Mouse (Mus musculus) T-helper 17 cell (primary cell): Measurements from ENCODE around the gene Hist1h1d.
"Not testable (repeated sequence)": the region's sequence is repeated elsewhere in the genome, so short reads cannot be mapped to it uniquely, and the experiment has no call there.

Experiments used
- in situ Hi-C, 2 experiments: fragments of 300-600 bp; cut with MboI, MseI; formaldehyde crosslinking; loops; 1 replicate in 1 of 2; 2 replicates in 1 of 2; pipeline ENCODE4 v1.15.1; 2025; ENCODE audit warnings: high pct_unique_total_duplicates in 2 of 2

The Hist1h1d gene

GRCm38 (mm10) chr13:23529005-23529404 is 24.1 kb upstream of the Hist1h1d start:
- in situ Hi-C loops: no loop called here

GRCm38 (mm10) chr13:23529480-23530165 is 23.4 kb upstream of the Hist1h1d start:
- in situ Hi-C loops: loop anchor here in 1 of 2 experiments (5.0 to 10.0 kb wide), 3 partner anchors 53 to 1815 kb away; partner anchors contain the start of genes Hist1h2ai, Hist1h2an, Hist1h2bl and Hist1h2bp

GRCm38 (mm10) chr13:23530181-23530900 is 22.7 kb upstream of the Hist1h1d start:
- in situ Hi-C loops: loop anchor here in 1 of 2 experiments (5.0 to 10.0 kb wide), 3 partner anchors 52 to 1816 kb away; partner anchors contain the start of genes Hist1h2ai, Hist1h2an, Hist1h2bl and Hist1h2bp

- in situ Hi-C loops: loop anchor here in 1 of 2 experiments (5.0 to 10.0 kb wide), 3 partner anchors 51 to 1816 kb away; partner anchors contain the start of genes Hist1h2ai, Hist1h2an, Hist1h2bl and Hist1h2bp
Observed at GRCm38 (mm10) chr13:23530901-23531875, 21.9 kb upstream of the Hist1h1d start, which contains the start of gene Hist1h4h. Gene Hist1h4h (plus strand): TSS chr13:23531050.

- in situ Hi-C loops: loop anchor here in 1 of 2 experiments (5.0 to 10.0 kb wide), 3 partner anchors 50 to 1818 kb away; partner anchors contain the start of genes Hist1h2ai, Hist1h2an, Hist1h2bl and Hist1h2bp
Observed at GRCm38 (mm10) chr13:23532262-23533075, 20.6 kb upstream of the Hist1h1d start.

- in situ Hi-C loops: loop anchor here in 1 of 2 experiments (5.0 to 10.0 kb wide), 3 partner anchors 49 to 1819 kb away; partner anchors contain the start of genes Hist1h2ai, Hist1h2an, Hist1h2bl and Hist1h2bp
Observed at GRCm38 (mm10) chr13:23533560-23534367, 19.3 kb upstream of the Hist1h1d start, which contains the start of gene Hist1h2af. Gene Hist1h2af (plus strand): TSS chr13:23533906.

GRCm38 (mm10) chr13:23534368-23535131 is 18.5 kb upstream of the Hist1h1d start:
- in situ Hi-C loops: loop anchor here (5.0 to 10.0 kb wide), 6 partner anchors 43 to 1820 kb away; partner anchors contain the start of genes Hist1h2ai (in 2 of the 2), Hist1h2bl (in 2 of the 2), Hist1h3h (in 2 of the 2) and Hist1h2ah (in 1 of the 2)

- in situ Hi-C loops: loop anchor here (5.0 to 10.0 kb wide), 4 partner anchors 42 to 1821 kb away; partner anchors contain the start of genes Hist1h2ai (in 2 of the 2), Hist1h2bl (in 2 of the 2), Hist1h3h (in 2 of the 2) and Hist1h2ah (in 1 of the 2)
Observed at GRCm38 (mm10) chr13:23535137-23536075, 17.7 kb upstream of the Hist1h1d start, which contains the start of gene Hist1h3g. Gene Hist1h3g (plus strand): TSS chr13:23535422.

GRCm38 (mm10) chr13:23536076-23536822 is 16.8 kb upstream of the Hist1h1d start:
- in situ Hi-C loops: loop anchor here (5.0 to 10.0 kb wide), 4 partner anchors 41 to 1821 kb away; partner anchors contain the start of genes Hist1h2ai (in 2 of the 2), Hist1h2bl (in 2 of the 2), Hist1h3h (in 2 of the 2) and Hist1h2ah (in 1 of the 2)

- in situ Hi-C loops: loop anchor here (5.0 to 10.0 kb wide), 4 partner anchors 40 to 1822 kb away; partner anchors contain the start of genes Hist1h2ai (in 2 of the 2), Hist1h2bl (in 2 of the 2), Hist1h3h (in 2 of the 2) and Hist1h2ah (in 1 of the 2)
Observed at GRCm38 (mm10) chr13:23537006-23537710, 15.9 kb upstream of the Hist1h1d start.

- in situ Hi-C loops: loop anchor here (5.0 to 10.0 kb wide), 4 partner anchors 39 to 1823 kb away; partner anchors contain the start of genes Hist1h2ai (in 2 of the 2), Hist1h2bl (in 2 of the 2), Hist1h3h (in 2 of the 2) and Hist1h2ah (in 1 of the 2)
Observed at GRCm38 (mm10) chr13:23538249-23538648, 14.8 kb upstream of the Hist1h1d start.

- in situ Hi-C loops: loop anchor here (5.0 to 10.0 kb wide), 4 partner anchors 37 to 1825 kb away; partner anchors contain the start of genes Hist1h2ai (in 2 of the 2), Hist1h2bl (in 2 of the 2), Hist1h3h (in 2 of the 2) and Hist1h2ah (in 1 of the 2)
Observed at GRCm38 (mm10) chr13:23539821-23540220, 13.2 kb upstream of the Hist1h1d start.

- in situ Hi-C loops: no loop called here
Observed at GRCm38 (mm10) chr13:23541497-23541896, 11.6 kb upstream of the Hist1h1d start.

- in situ Hi-C loops: not testable (repeated sequence)
Observed at GRCm38 (mm10) chr13:23542225-23542980, 10.7 kb upstream of the Hist1h1d start.
